Mouse (Mus musculus) small intestine, adult 2 months (tissue): Measurements from ENCODE around the gene Gm5244.

Experiments used
- CTCF ChIP-seq: fragments of 200-500 bp; IDR thresholded peaks from 2 replicates; pipeline ENCODE4 v1.5.1; 2012; ENCODE audit warnings: low read depth, mild to moderate bottlenecking, control low read depth, inconsistent platforms, low read length, moderate library complexity, mixed read lengths; ENCODE audit not compliant: insufficient replicate concordance, insufficient read length; ENCODE audit errors: extremely low read depth
- POLR2A ChIP-seq: fragments of 200-500 bp; IDR thresholded peaks from 2 replicates; pipeline ENCODE4 v1.6.1; 2012; ENCODE audit warnings: low read depth, mild to moderate bottlenecking, control low read depth, inconsistent platforms, low read length, moderate library complexity

DNA sequence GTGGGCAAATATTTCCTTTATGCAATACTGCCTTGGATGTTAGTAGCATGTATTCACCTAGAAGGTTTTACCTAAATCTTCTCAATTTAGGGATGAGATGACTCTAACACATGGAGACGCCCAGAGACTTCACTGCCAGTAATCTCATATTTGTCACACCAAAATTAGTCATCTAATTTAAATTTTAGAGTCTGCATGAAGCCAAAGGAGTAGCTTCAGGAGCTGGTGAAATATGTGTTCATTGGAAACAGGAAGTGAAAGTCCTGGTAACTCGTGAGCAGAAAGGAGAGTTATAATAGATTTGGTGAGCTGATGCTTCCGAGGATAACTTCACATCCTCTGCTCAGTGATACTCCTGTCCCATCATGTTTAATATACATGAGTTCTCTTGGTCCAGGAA, 45.4 kb upstream of the Gm5244 start:
- TF ChIP-seq POLR2A (no peak), CTCF (no peak)
